Mouse (Mus musculus): ENCODE results near the gene Anapc11.

DNA sequence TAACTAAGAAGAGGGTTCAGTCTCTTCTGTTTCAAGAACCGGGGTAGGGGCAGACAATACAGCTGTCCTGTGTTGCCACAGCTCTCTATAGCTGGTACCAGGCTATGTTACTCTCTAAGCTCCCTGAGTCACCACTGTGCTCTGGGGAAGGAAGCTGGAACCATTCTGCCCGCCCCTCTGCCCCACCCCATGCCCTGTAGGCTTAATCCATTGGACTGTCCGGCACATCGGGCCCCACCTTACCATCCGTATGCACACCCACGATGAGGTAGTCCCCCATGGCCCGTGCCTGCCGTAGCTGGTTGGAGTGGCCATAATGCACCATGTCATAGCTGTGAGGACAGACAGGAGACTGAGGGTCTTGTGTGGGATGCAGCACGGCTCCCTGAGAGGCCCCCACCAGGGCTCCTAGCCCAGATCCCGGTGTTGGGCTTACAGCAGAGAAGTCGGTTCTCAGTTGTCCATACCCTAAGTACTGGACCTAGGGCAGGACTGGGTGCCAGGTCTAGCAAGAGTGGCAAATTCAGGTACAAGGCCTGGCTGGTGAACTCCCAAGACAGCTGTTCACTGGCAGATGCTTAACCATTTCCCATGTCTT lies 17.5 kb downstream of the Anapc11 start:
- TF ChIP-seq CTCF (IDR thresholded peaks at IDR 0.05; ENCODE audit: low read depth, low read length): no peak
- no peak for TF ChIP-seq POLR2A (IDR thresholded peaks at IDR 0.05; ENCODE audit: borderline replicate concordance, low read depth, low read length)
